Mouse (Mus musculus): ENCODE results near the gene Tmub2. TPM values are rescaled to one million over a fixed set of nuclear protein-coding genes. Genes with fewer than 3 reads are reported as not detected.

Gene Tmub2
- polyA plus RNA-seq, 1 experiment from 2014 or later: 55.7 TPM

GRCm38 (mm10) chr11:102327250-102327649 lies 42.5 kb downstream of the Tmub2 start:
- Histone ChIP-seq H3K9me3 (ENCODE audit: control insufficient read depth, low read length) (no peaks in the 10 kb centered on the region), H3K4me3 (ENCODE audit: low read depth, low read length) (no peak overlapping the region), H3K9ac (ENCODE audit: low read length) (no peak overlapping the region), H3K27me3 (ENCODE audit: control insufficient read depth, insufficient read depth, low read length) (no peaks in the 10 kb centered on the region), H3K4me1 (ENCODE audit: control insufficient read depth, insufficient read depth, low read length) (no peaks in the 10 kb centered on the region), H3K36me3 (ENCODE audit: control insufficient read depth, insufficient read depth, low read length) (no peaks in the 10 kb centered on the region), H3K27ac (ENCODE audit: low read depth, low read length) (no peak overlapping the region), H3K4me2 (no peak overlapping the region)
- WGBS: 71% methylated on average over 5 of the region's 5 CpGs
- no peak for DNase-seq (ENCODE audit: low spot score, missing footprints)
- no peak for ATAC-seq (ENCODE audit: low FRiP score)

GRCm38 (mm10) chr11:102327839-102328238 lies 43.1 kb downstream of the Tmub2 start:
- Histone ChIP-seq H3K9me3 (ENCODE audit: control insufficient read depth, low read length) (no peaks in the 10 kb centered on the region), H3K27me3 (ENCODE audit: control insufficient read depth, insufficient read depth, low read length) (no peaks in the 10 kb centered on the region), H3K9ac (ENCODE audit: low read length) (no peak overlapping the region), H3K4me3 (ENCODE audit: low read depth, low read length) (no peak overlapping the region), H3K4me1 (ENCODE audit: control insufficient read depth, insufficient read depth, low read length) (no peaks in the 10 kb centered on the region), H3K4me2 (no peak overlapping the region), H3K36me3 (ENCODE audit: control insufficient read depth, insufficient read depth, low read length) (no peaks in the 10 kb centered on the region), H3K27ac (ENCODE audit: low read depth, low read length) (no peak overlapping the region)
- ATAC-seq (ENCODE audit: low FRiP score) (no peak), DNase-seq (ENCODE audit: low spot score, missing footprints) (no peak)
- WGBS: 88% methylated on average over 7 of the region's 7 CpGs

GRCm38 (mm10) chr11:102329518-102329917 lies 44.8 kb downstream of the Tmub2 start:
- H3K9me3 ChIP-seq (ENCODE audit: control insufficient read depth, low read length): no peaks in the 10 kb centered on the region
- ATAC-seq (ENCODE audit: low FRiP score) (no peak), DNase-seq (ENCODE audit: low spot score, missing footprints) (no peak)
- H3K27me3 ChIP-seq (ENCODE audit: control insufficient read depth, insufficient read depth, low read length): no peaks in the 10 kb centered on the region
- no peaks in the 10 kb centered on the region for H3K4me1 ChIP-seq (ENCODE audit: control insufficient read depth, insufficient read depth, low read length)
- H3K36me3 ChIP-seq (ENCODE audit: control insufficient read depth, insufficient read depth, low read length): no peaks in the 10 kb centered on the region
- no peak overlapping the region for H3K4me3 ChIP-seq (ENCODE audit: low read depth, low read length)
- no peak overlapping the region for H3K4me2 ChIP-seq
- no peak overlapping the region for H3K27ac ChIP-seq (ENCODE audit: low read depth, low read length)
- H3K9ac ChIP-seq (ENCODE audit: low read length): no peak overlapping the region

- Histone ChIP-seq H3K9me3 (ENCODE audit: control insufficient read depth, low read length) (no peaks in the 10 kb centered on the region), H3K36me3 (ENCODE audit: control insufficient read depth, insufficient read depth, low read length) (no peaks in the 10 kb centered on the region), H3K4me1 (ENCODE audit: control insufficient read depth, insufficient read depth, low read length) (no peaks in the 10 kb centered on the region; the same call in 1 of the 2 replicates), H3K4me3 (ENCODE audit: low read depth, low read length) (no peak overlapping the region), H3K27me3 (ENCODE audit: control insufficient read depth, insufficient read depth, low read length) (no peaks in the 10 kb centered on the region), H3K4me2 (no peak overlapping the region), H3K9ac (ENCODE audit: low read length) (no peak overlapping the region), H3K27ac (ENCODE audit: low read depth, low read length) (no peak overlapping the region)
- WGBS: 80% methylated on average over 3 of the region's 3 CpGs
- ATAC-seq (ENCODE audit: low FRiP score) (no peak), DNase-seq (ENCODE audit: low spot score, missing footprints) (no peak)
Measured at GRCm38 (mm10) chr11:102330039-102330438, 45.3 kb downstream of the Tmub2 start.

- DNase-seq (ENCODE audit: low spot score, missing footprints): no peak
Measured at GRCm38 (mm10) chr11:102331806-102332205, 47.1 kb downstream of the Tmub2 start.

GRCm38 (mm10) chr11:102333061-102333460 lies 48.3 kb downstream of the Tmub2 start:
- Histone ChIP-seq H3K9me3 (ENCODE audit: control insufficient read depth, low read length) (no peaks in the 10 kb centered on the region), H3K4me1 (ENCODE audit: control insufficient read depth, insufficient read depth, low read length) (no peaks in the 10 kb centered on the region; the same call in 1 of the 2 replicates), H3K4me2 (no peak overlapping the region), H3K27ac (ENCODE audit: low read depth, low read length) (no peak overlapping the region), H3K36me3 (ENCODE audit: control insufficient read depth, insufficient read depth, low read length) (no peaks in the 10 kb centered on the region), H3K4me3 (ENCODE audit: low read depth, low read length) (no peak overlapping the region), H3K27me3 (ENCODE audit: control insufficient read depth, insufficient read depth, low read length) (no peaks in the 10 kb centered on the region), H3K9ac (ENCODE audit: low read length) (no peak overlapping the region)
- ATAC-seq (ENCODE audit: low FRiP score) (no peak), DNase-seq (ENCODE audit: low spot score, missing footprints) (no peak)

More at GRCm38 (mm10) chr11:102331806-102332205, 47.1 kb downstream of the Tmub2 start:
- Histone ChIP-seq H3K4me2 (no peak overlapping the region), H3K36me3 (ENCODE audit: control insufficient read depth, insufficient read depth, low read length) (no peaks in the 10 kb centered on the region), H3K27ac (ENCODE audit: low read depth, low read length) (no peak overlapping the region), H3K4me3 (ENCODE audit: low read depth, low read length) (no peak overlapping the region), H3K4me1 (ENCODE audit: control insufficient read depth, insufficient read depth, low read length) (no peaks in the 10 kb centered on the region; the same call in 1 of the 2 replicates), H3K9ac (ENCODE audit: low read length) (no peak overlapping the region), H3K27me3 (ENCODE audit: control insufficient read depth, insufficient read depth, low read length) (no peaks in the 10 kb centered on the region), H3K9me3 (ENCODE audit: control insufficient read depth, low read length) (no peaks in the 10 kb centered on the region)
- 62% methylated on average over 4 of the region's 4 CpGs for WGBS
- no peak for ATAC-seq (ENCODE audit: low FRiP score)

GRCm38 (mm10) chr11:102334010-102334409 lies 49.3 kb downstream of the Tmub2 start:
- no peak for ATAC-seq (ENCODE audit: low FRiP score)
- 68% methylated on average over 4 of the region's 4 CpGs for WGBS

GRCm38 (mm10) chr11:102334973-102335700 lies 50.4 kb downstream of the Tmub2 start:
- 37% methylated on average over 9 of the region's 9 CpGs for WGBS

More at GRCm38 (mm10) chr11:102334010-102334409, 49.3 kb downstream of the Tmub2 start:
- no peak overlapping the region for H3K4me3 ChIP-seq (ENCODE audit: low read depth, low read length)
- H3K9ac ChIP-seq (ENCODE audit: low read length): no peak overlapping the region
- H3K4me2 ChIP-seq: no peak overlapping the region
- no peak overlapping the region for H3K27ac ChIP-seq (ENCODE audit: low read depth, low read length)
- no peak for DNase-seq (ENCODE audit: low spot score, missing footprints)
- H3K9me3 ChIP-seq (ENCODE audit: control insufficient read depth, low read length): no peaks in the 10 kb centered on the region
- H3K27me3 ChIP-seq (ENCODE audit: control insufficient read depth, insufficient read depth, low read length): no peaks in the 10 kb centered on the region
- no peaks in the 10 kb centered on the region for H3K36me3 ChIP-seq (ENCODE audit: control insufficient read depth, insufficient read depth, low read length)
- no peaks in the 10 kb centered on the region; the same call in 1 of the 2 replicates for H3K4me1 ChIP-seq (ENCODE audit: control insufficient read depth, insufficient read depth, low read length)

GRCm38 (mm10) chr11:102336191-102336590 lies 51.5 kb downstream of the Tmub2 start:
- no peak for ATAC-seq (ENCODE audit: low FRiP score)
- Histone ChIP-seq H3K27me3 (ENCODE audit: control insufficient read depth, insufficient read depth, low read length) (no peaks in the 10 kb centered on the region), H3K36me3 (ENCODE audit: control insufficient read depth, insufficient read depth, low read length) (no peaks in the 10 kb centered on the region), H3K27ac (ENCODE audit: low read depth, low read length) (no peak overlapping the region), H3K9ac (ENCODE audit: low read length) (no peak overlapping the region), H3K4me3 (ENCODE audit: low read depth, low read length) (no peak overlapping the region), H3K4me2 (no peak overlapping the region), H3K9me3 (ENCODE audit: control insufficient read depth, low read length) (no peaks in the 10 kb centered on the region), H3K4me1 (ENCODE audit: control insufficient read depth, insufficient read depth, low read length) (no peaks in the 10 kb centered on the region; the same call in 1 of the 2 replicates)
- no peak for DNase-seq (ENCODE audit: low spot score, missing footprints)
- WGBS: 83% methylated on average over 1 of the region's 1 CpGs

More at GRCm38 (mm10) chr11:102334973-102335700, 50.4 kb downstream of the Tmub2 start:
- Histone ChIP-seq H3K27ac (ENCODE audit: low read depth, low read length) (no peak overlapping the region), H3K36me3 (ENCODE audit: control insufficient read depth, insufficient read depth, low read length) (no peaks in the 10 kb centered on the region), H3K4me2 (no peak overlapping the region), H3K27me3 (ENCODE audit: control insufficient read depth, insufficient read depth, low read length) (no peaks in the 10 kb centered on the region), H3K9me3 (ENCODE audit: control insufficient read depth, low read length) (no peaks in the 10 kb centered on the region), H3K9ac (ENCODE audit: low read length) (no peak overlapping the region), H3K4me1 (ENCODE audit: control insufficient read depth, insufficient read depth, low read length) (no peaks in the 10 kb centered on the region; the same call in 1 of the 2 replicates), H3K4me3 (ENCODE audit: low read depth, low read length) (no peak overlapping the region)
- DNase-seq (ENCODE audit: low spot score, missing footprints) (no peak), ATAC-seq (ENCODE audit: low FRiP score) (no peak)

Data from midbrain, embryonic 11.5 days (tissue).